Mouse (Mus musculus) liver, postnatal 0 days (tissue): Measurements from ENCODE around the gene Fam185a.

Source experiments
- CTCF ChIP-seq: sonication (generic); IDR thresholded peaks from 2 replicates; pipeline ENCODE4 v1.5.1; 2016; ENCODE audit warnings: antibody characterized with exemption, low read depth
- EP300 ChIP-seq: IDR thresholded peaks from 2 replicates; pipeline ENCODE4 v1.6.1; 2016; ENCODE audit warnings: antibody characterized with exemption, low read depth, mild to moderate bottlenecking

GRCm38 (mm10) chr5:21509801-21510200 lies 85.0 kb downstream of the Fam185a start:
- TF ChIP-seq CTCF (no peak), EP300 (no peak)
